In the genomic region with DNA sequence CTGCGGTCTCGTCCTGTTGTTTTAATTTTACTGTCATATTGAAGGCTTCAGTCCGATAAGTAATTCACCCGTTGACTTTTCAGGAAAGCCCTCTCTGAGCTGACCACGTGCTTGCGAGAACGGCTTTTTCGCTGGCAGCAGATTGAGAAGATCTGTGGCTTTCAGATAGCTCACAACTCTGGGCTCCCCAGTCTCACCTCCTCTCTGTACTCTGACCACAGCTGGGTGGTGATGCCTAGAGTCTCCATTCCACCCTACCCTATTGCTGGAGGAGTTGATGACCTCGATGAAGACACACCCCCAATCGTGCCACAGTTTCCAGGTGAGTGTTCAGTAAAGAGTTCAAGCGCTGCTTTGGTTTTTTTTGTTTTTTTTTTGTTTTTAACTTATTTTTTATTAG, we compare ENCODE assay signal across 27 mouse cellular contexts.
DNase-seq lines count a peak whose midpoint lies in the region; ATAC-seq and TF ChIP-seq lines count a peak whose summit lies in the region.
"Had no signal": no experiment of that assay in that cellular context is flagged by ENCODE, and none has a peak within 500 bp of the region (broad histone marks: within the 10 kb centered on the region; RNA-seq: fewer than 3 reads in every experiment).

No protein-coding gene starts in this region.

- no peaks in the 10 kb centered on the region for H3K9me3 ChIP-seq in hindbrain, postnatal 0 days (ENCODE audit: low read length)
- H3K9me3 ChIP-seq: embryonic facial prominence, embryonic 12.5 days; embryonic facial prominence, embryonic 15.5 days; forebrain, embryonic 15.5 days; G1E; heart, embryonic 10.5 days; heart, embryonic 13.5 days; hindbrain, embryonic 10.5 days; hindbrain, embryonic 13.5 days had no signal

- peaks cover 6% of the 10 kb centered on the region; the same call in 1 of the 2 replicates for H3K36me3 ChIP-seq in hindbrain, postnatal 0 days (ENCODE audit: insufficient read depth, low read length)
- H3K36me3 ChIP-seq: forebrain, embryonic 15.5 days had no signal

- H3K4me2 ChIP-seq in hindbrain, postnatal 0 days (ENCODE audit: low read depth, low read length), result no peak overlapping the region
- H3K4me2 ChIP-seq: embryonic facial prominence, embryonic 12.5 days; embryonic facial prominence, embryonic 15.5 days; forebrain, embryonic 15.5 days; heart, embryonic 13.5 days; hindbrain, embryonic 13.5 days had no signal

- DNase-seq in 416B (ENCODE audit: low read depth), result peak; percentile 26
- DNase-seq in CD4-positive helper T cell, adult 2 months (ENCODE audit: low read depth, low spot score), result peak; percentile 31
- DNase-seq in hindbrain, postnatal 0 days (ENCODE audit: low spot score), result no peak
- no peak for DNase-seq in urinary bladder, postnatal 36 days (ENCODE audit: low spot score in 2 of 2)
- no peak for DNase-seq in heart, postnatal 14 days
- DNase-seq: adrenal gland, postnatal 10 days; adrenal gland, postnatal 36 days; cerebellum, adult 18-20 months; cerebellum, adult 9-10 months; cerebellum, postnatal 14 days; gastrocnemius, postnatal 10 days; gastrocnemius, postnatal 36 days; heart, adult 2 months; heart, postnatal 36 days had no signal

- WGBS in hindbrain, postnatal 0 days, result 91% methylated on average over 11 of the region's 11 CpGs

- no peak for TF ChIP-seq CTCF in hindbrain, postnatal 0 days (IDR thresholded peaks at IDR 0.05; ENCODE audit: low read depth)

- no peak overlapping the region for H3K27ac ChIP-seq in hindbrain, postnatal 0 days
- H3K27ac ChIP-seq: embryonic facial prominence, embryonic 12.5 days; embryonic facial prominence, embryonic 15.5 days; forebrain, embryonic 15.5 days; heart, adult 2 months; heart, embryonic 10.5 days; heart, embryonic 13.5 days; hindbrain, embryonic 10.5 days; hindbrain, embryonic 13.5 days had no signal

- H3K9ac ChIP-seq in hindbrain, postnatal 0 days (replicated peaks; ENCODE audit: low read length), result no peak overlapping the region
- H3K9ac ChIP-seq: embryonic facial prominence, embryonic 12.5 days; embryonic facial prominence, embryonic 15.5 days; forebrain, embryonic 15.5 days; heart, embryonic 13.5 days; hindbrain, embryonic 13.5 days had no signal

- H3K4me3 ChIP-seq in hindbrain, postnatal 0 days (ENCODE audit: low read length), result no peak overlapping the region
- H3K4me3 ChIP-seq: embryonic facial prominence, embryonic 12.5 days; embryonic facial prominence, embryonic 15.5 days; forebrain, embryonic 15.5 days; heart, adult 2 months; heart, embryonic 10.5 days; heart, embryonic 13.5 days; hindbrain, embryonic 10.5 days; hindbrain, embryonic 13.5 days had no signal

- peak; percentile 49 for ATAC-seq in megakaryocyte progenitor cell, adult 5-6 weeks (replicated peaks; ENCODE audit: poor library complexity)
- ATAC-seq in hindbrain, postnatal 0 days, result no peak
- ATAC-seq: forebrain, embryonic 15.5 days; hindbrain, embryonic 16.5 days; inflammation-experienced regulatory T-cells, adult 6 months; Patski had no signal

- no peaks in the 10 kb centered on the region for H3K27me3 ChIP-seq in hindbrain, postnatal 0 days (ENCODE audit: insufficient read depth, low read length)
- H3K27me3 ChIP-seq: CH12.LX; embryonic facial prominence, embryonic 12.5 days; embryonic facial prominence, embryonic 15.5 days; forebrain, embryonic 15.5 days; heart, embryonic 13.5 days; hindbrain, embryonic 13.5 days; Patski had no signal

- intact Hi-C loops in heart, postnatal 14 days (cut with DNase I), result loop anchor here (2.0 to 10.0 kb wide), 2 partner anchors 112 to 456 kb away; partner anchors contain the start of gene Stim2

- H3K4me1 ChIP-seq in hindbrain, postnatal 0 days (ENCODE audit: insufficient read depth, low read length), result no peaks in the 10 kb centered on the region
- H3K4me1 ChIP-seq: embryonic facial prominence, embryonic 12.5 days; embryonic facial prominence, embryonic 15.5 days; forebrain, embryonic 15.5 days; hindbrain, embryonic 10.5 days had no signal

Comparison
In these comparisons a context has a peak if more than half of its experiments do, and no peak if none do; other contexts are left out.
1. DNase-seq: peak in 416B (single experiment) and CD4-positive helper T cell, adult 2 months (single experiment); none in hindbrain, postnatal 0 days (single experiment), urinary bladder, postnatal 36 days (0 of 2) and heart, postnatal 14 days (0 of 2).